Mouse (Mus musculus): ENCODE results near the gene Npdc1. TPM values are rescaled to one million over a fixed set of nuclear protein-coding genes. Genes with fewer than 3 reads are reported as not detected.

Gene Npdc1
- 498 and 520 TPM in 2 replicates for polyA plus RNA-seq (2015; fragmentation: Nextera tagmentation; extraction: Ambion mirVana)

DNA sequence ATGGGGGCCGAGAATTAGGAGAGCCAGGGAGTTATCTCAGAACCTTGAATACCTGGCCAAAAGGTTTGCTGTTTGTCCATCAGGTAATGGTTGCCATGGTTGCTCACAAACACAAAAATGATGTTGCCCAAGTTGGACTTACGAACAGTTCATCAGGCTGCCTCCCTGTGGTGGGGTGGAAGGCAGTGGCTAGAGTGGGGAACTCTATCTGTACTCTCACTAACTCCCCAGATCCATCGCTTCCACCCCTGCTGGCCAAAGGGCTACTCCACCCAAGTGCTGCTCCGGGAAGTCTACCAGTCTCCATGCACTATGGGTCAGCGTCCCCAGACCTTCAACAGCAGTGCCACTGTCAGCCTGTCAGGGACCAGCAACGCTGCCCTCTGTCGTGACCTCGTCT, at the start of gene Npdc1:
Gene Npdc1 (plus strand): TSS at position 301 of the 400 bp plus-strand sequence.
- no peak within 1 kb of the TSS for H3K9ac ChIP-seq
- H3K27me3 ChIP-seq (replicated peaks) = peaks cover 65% of the 10 kb centered on the region
- H3K27ac ChIP-seq = no peak within 1 kb of the TSS
- WGBS = 72% methylated on average over 8 of the region's 8 CpGs
- H3K9me3 ChIP-seq = no peaks in the 10 kb centered on the region
- peak within 1 kb of the TSS; percentile 34; the same call in 1 of the 2 replicates for H3K4me3 ChIP-seq
- H3K36me3 ChIP-seq (replicated peaks) = no peaks in the 10 kb centered on the region
- peak within 1 kb of the TSS; percentile 71 for H3K4me2 ChIP-seq
- no peak for ATAC-seq (replicated peaks)
- H3K4me1 ChIP-seq = peaks cover 28% of the 10 kb centered on the region

DNA sequence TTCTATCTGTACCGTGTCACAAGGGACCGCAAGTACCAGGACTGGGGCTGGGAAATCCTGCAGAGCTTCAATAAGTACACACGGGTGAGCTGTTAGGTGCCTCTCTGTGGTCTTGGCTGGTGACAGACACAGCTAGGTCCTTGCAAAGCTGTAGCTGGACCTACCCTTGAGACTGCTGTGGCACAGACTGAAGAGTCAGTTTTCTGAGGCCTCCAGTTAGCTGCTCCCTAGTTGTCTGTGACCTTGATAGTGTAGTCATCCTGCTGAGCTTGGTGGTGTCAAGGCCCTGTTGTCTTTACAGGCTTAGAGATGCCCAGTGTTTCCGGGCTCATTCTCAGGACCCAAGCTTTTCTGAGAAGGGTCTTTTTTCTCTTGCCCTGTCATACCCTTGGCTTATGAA, 49.7 kb upstream of the Npdc1 start:
- Histone ChIP-seq H3K4me3 (no peak overlapping the region), H3K9ac (no peak overlapping the region), H3K27me3 (replicated peaks) (no peaks in the 10 kb centered on the region), H3K36me3 (replicated peaks) (peaks cover 68% of the 10 kb centered on the region), H3K4me1 (no peaks in the 10 kb centered on the region), H3K27ac (no peak overlapping the region), H3K9me3 (no peaks in the 10 kb centered on the region), H3K4me2 (no peak overlapping the region)
- ATAC-seq (replicated peaks) = no peak
- 95% methylated on average over 4 of the region's 4 CpGs for WGBS

DNA sequence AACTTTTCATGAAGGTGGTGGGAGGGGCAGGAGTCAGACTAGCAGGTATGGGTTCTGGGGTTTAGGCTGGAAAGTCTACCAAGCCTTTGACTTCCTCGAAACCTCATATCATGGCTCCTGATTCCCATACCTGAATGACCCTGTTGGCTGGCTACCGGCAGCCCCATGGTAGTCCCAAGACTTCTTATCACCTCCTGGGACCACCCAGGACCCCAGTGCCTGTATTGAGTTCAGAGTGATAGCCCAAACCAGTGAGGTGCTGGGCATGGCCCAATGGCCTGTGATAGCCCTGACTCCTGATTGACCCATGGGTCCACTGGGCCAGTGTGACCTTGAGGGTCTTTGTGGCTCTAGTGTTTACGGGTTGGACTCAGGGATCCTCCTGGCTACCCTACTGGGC, 48.5 kb upstream of the Npdc1 start:
- no peak overlapping the region for H3K4me2 ChIP-seq
- WGBS = 92% methylated on average over 3 of the region's 3 CpGs
- H3K4me1 ChIP-seq = peaks cover 10% of the 10 kb centered on the region
- peaks cover 56% of the 10 kb centered on the region for H3K36me3 ChIP-seq (replicated peaks)
- no peaks in the 10 kb centered on the region for H3K27me3 ChIP-seq (replicated peaks)
- no peak overlapping the region for H3K4me3 ChIP-seq
- H3K9me3 ChIP-seq = no peaks in the 10 kb centered on the region
- H3K27ac ChIP-seq = no peak overlapping the region
- H3K9ac ChIP-seq = no peak overlapping the region
- no peak for ATAC-seq (replicated peaks)

DNA sequence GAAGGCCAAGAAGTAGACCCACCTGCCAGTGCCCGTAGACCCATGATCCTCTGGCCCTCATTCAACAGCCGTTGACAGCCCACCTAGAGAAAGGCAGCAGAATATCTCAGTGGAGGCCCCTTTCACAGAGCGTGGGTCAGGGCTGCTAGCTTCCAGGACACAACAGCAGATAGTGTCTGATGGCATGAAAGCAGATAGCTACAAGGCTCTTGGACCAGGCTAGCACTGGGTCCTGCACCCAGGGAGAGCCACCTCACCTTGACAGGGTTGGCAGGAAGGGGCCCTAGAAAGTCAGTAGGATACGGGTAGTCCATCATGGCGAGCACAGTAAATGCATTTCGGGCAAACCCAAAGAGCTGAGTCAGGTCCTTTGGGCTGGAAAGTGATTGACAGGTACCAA, 44.9 kb upstream of the Npdc1 start:
- Histone ChIP-seq H3K27me3 (replicated peaks) (no peaks in the 10 kb centered on the region), H3K9ac (no peak overlapping the region), H3K9me3 (no peaks in the 10 kb centered on the region), H3K4me3 (no peak overlapping the region), H3K4me1 (peaks cover 25% of the 10 kb centered on the region), H3K4me2 (no peak overlapping the region), H3K36me3 (replicated peaks) (peaks cover 26% of the 10 kb centered on the region), H3K27ac (no peak overlapping the region)
- 91% methylated on average over 6 of the region's 6 CpGs for WGBS
- ATAC-seq (replicated peaks) = no peak

DNA sequence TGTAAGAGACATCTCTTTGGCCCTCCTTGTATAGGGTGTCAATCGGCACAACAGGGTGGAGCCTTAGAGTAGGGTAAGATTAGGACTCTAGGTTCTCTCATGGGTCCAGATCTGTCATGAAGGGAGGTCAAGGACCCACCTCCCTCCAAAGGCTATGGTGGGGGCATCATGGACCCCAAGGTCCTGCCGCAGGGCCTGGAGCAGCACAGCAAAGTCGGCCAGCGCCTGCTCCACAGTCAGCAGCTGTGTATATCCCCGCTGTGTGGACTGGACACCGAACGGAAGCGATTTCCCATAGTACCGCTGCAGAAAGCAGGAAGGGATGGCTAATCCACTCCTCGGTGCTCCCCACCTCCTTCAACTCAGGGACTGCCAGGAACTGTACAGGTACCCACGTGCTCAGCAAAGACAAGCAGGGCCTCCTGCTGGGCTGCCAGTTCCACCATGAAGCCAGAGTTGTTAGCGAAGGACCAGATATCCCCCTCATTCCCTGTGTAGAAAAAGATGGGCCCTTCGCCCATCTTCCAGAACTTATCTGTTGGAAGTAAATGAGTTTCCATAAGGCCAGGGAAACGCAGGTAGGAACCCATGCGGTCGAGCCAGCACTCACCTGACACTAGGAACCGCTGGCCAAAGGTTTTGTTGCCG, 43.6 kb upstream of the Npdc1 start:
- H3K36me3 ChIP-seq (replicated peaks) = peaks cover 13% of the 10 kb centered on the region

DNA sequence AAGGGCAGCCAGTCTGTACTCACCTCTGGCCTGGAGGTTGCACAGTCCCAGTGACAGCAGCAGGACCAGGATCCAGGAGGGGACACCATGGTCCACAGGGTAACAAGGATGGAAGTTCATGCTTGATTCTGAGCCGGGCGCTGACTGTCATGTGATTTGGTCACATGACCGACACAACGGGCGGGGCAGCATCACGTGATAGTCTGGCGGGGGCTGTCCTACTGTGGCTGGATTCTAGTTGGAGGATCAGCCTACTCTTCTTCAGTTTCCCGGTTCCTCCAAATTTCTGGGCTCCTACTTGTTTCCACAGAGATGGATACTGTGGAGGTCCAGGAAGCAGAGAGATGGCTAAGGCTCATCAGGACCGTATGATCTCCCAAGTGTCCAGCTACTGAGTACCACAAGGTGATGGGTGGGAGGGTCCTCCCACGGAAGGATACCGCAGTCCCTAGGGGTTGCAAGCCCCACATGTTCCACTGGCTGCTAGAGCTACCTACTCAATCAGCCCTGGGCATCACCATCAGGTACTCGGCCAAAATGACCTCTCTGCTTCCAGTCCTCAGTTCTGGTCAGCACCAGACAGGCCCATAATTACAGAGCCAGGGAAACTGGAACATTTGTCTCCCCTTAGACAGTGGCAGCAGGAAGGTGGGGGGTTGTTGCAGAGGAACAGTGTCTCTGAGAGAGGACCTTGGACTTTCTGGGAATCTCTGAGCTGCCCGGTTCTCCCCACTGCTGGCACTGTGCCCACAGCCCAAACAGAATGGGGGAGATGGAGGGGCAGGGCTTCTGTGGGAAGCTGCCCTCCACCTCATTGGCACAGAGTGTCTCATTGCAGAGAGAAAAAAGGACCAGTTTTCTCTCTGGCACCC, 42.7 kb upstream of the Npdc1 start, which contains the start of gene Dpp7:
Gene Dpp7 (minus strand): TSS at position 152 of the 872 bp plus-strand sequence.
- peak within 1 kb of the TSS; percentile 50 for H3K4me3 ChIP-seq
- 7% methylated on average over 13 of the region's 13 CpGs for WGBS
- peak within 1 kb of the TSS; percentile 74 for H3K4me2 ChIP-seq
- H3K27ac ChIP-seq = no peak within 1 kb of the TSS
- H3K36me3 ChIP-seq (replicated peaks) = peaks cover 4% of the 10 kb centered on the region
- H3K4me1 ChIP-seq = peaks cover 25% of the 10 kb centered on the region
- H3K9me3 ChIP-seq = no peaks in the 10 kb centered on the region
- H3K9ac ChIP-seq = peak within 1 kb of the TSS; percentile 40
- no peaks in the 10 kb centered on the region for H3K27me3 ChIP-seq (replicated peaks)
- ATAC-seq (replicated peaks) = peak; percentile 79

More for the DNA sequence above, 43.6 kb upstream of the Npdc1 start:
- H3K4me2 ChIP-seq = peak overlapping the region; percentile 74
- peak overlapping the region; percentile 4; the same call in 1 of the 2 replicates for H3K9ac ChIP-seq
- peak overlapping the region; percentile 50 for H3K4me3 ChIP-seq
- peaks cover 25% of the 10 kb centered on the region for H3K4me1 ChIP-seq
- 43% methylated on average over 18 of the region's 18 CpGs for WGBS
- H3K27ac ChIP-seq = no peak overlapping the region
- H3K9me3 ChIP-seq = no peaks in the 10 kb centered on the region
- H3K27me3 ChIP-seq (replicated peaks) = no peaks in the 10 kb centered on the region
- peak; percentile 21 for ATAC-seq (replicated peaks)

DNA sequence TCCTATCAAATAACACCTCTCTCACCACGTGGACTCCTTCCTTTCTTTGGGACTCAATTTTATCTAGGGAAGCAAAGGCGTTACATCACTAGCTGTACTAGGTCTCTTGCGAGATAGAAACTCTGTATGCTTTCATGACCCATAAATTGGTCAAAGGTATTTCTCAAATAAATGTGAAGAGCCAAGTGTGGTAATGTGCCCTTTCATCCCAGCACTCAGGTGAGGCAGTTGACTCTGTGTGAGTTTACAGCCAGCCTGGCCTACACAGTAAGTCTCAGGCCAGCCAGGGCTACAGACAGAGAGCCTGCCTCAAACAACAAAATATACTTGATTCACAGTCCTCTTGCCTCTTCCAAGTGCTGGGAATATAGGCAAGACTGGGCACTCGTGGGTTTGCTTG, 39.3 kb upstream of the Npdc1 start:
- H3K4me2 ChIP-seq = no peak overlapping the region
- H3K36me3 ChIP-seq (replicated peaks) = no peaks in the 10 kb centered on the region
- no peak overlapping the region for H3K9ac ChIP-seq
- peaks cover 14% of the 10 kb centered on the region for H3K27me3 ChIP-seq (replicated peaks)
- H3K9me3 ChIP-seq = no peaks in the 10 kb centered on the region
- ATAC-seq (replicated peaks) = no peak
- 81% methylated on average over 4 of the region's 4 CpGs for WGBS
- H3K4me3 ChIP-seq = no peak overlapping the region
- no peak overlapping the region for H3K27ac ChIP-seq
- H3K4me1 ChIP-seq = peaks cover 25% of the 10 kb centered on the region

DNA sequence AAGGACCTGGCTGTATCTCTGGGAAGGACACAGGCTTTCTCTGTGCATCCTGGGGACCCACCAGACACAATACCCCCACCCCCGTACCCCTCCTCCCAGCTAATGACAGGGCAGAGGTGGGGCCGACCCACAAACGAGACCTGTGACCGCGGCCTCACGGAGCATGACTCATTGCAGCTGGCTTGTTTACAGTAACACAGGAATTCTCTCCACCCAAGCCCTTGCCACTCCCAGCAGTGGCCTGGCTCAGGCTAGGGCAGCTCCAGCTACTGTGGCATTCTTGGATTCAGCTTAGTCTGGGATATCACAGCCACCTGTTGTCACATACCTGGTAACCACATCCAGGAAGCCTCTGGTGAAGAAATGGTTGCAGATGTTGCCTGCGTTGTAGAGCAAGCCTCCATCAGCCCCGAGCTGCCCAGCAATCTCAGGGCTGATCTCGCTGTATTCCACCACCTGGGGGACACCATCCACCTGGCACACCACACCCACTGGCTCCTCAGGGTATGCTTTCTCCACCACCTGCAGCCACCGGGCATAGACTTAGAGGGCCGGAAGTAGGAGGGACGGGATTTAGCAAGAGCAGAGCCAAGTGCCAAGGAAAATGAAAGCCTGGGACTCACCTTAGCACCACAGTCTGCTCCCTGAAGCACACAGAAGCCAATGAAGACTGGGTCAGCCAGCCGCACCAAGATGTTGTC, 35.5 kb upstream of the Npdc1 start:
- Histone ChIP-seq H3K4me3 (no peak overlapping the region), H3K9me3 (no peaks in the 10 kb centered on the region), H3K4me1 (peaks cover 10% of the 10 kb centered on the region), H3K27ac (no peak overlapping the region), H3K27me3 (replicated peaks) (peaks cover 33% of the 10 kb centered on the region), H3K4me2 (no peak overlapping the region), H3K9ac (no peak overlapping the region), H3K36me3 (replicated peaks) (no peaks in the 10 kb centered on the region)
- ATAC-seq (replicated peaks) = no peak
- WGBS = 73% methylated on average over 13 of the region's 13 CpGs

DNA sequence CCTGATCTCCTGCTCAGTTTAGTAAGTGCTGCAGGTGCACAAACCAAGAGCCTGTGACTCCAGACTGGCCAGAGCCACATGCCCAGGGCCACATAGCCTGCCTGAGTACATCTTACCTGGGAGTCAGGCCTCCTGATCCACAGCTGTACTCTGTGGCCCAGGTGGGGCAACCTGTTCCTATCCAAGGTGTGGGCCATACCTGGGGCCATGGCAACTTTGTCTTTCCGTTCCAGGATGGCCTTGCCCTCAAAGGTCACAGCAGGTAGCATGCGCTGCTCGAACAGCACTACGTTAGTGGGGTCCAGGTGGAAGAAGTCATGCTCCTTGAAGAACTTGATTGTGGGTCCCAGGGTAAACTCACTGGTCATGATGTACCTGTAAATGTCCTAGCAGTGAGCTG, 34.8 kb upstream of the Npdc1 start:
- Histone ChIP-seq H3K4me1 (peaks cover 10% of the 10 kb centered on the region), H3K27ac (no peak overlapping the region), H3K4me2 (peak overlapping the region; percentile 100; the same call in 1 of the 2 replicates), H3K36me3 (replicated peaks) (no peaks in the 10 kb centered on the region), H3K9ac (no peak overlapping the region), H3K27me3 (replicated peaks) (peaks cover 36% of the 10 kb centered on the region), H3K9me3 (no peaks in the 10 kb centered on the region), H3K4me3 (no peak overlapping the region)
- no peak for ATAC-seq (replicated peaks)
- 88% methylated on average over 4 of the region's 4 CpGs for WGBS

DNA sequence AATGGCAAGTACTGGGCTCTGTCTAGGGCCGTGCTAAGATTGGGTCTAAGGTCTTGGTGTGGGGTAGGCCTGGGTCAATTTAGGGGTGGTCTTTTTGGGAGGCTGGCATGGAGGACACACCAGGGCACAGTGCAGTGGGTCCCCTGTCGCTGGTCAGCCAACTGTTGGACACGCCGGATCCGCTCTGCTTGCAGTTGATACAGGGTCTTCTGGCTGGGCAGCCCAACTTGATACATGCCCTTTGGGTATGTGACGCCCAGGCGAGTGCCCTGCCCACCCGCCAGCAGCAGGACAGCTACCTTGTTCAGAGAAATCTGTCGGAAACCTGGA, 34.4 kb upstream of the Npdc1 start:
- 34% methylated on average over 9 of the region's 9 CpGs for WGBS
- H3K36me3 ChIP-seq (replicated peaks) = no peaks in the 10 kb centered on the region
- ATAC-seq (replicated peaks) = peak; percentile 34; the same call in 1 of the 2 replicates
- peaks cover 10% of the 10 kb centered on the region for H3K4me1 ChIP-seq
- peak overlapping the region; percentile 100 for H3K4me2 ChIP-seq
- peak overlapping the region; percentile 57 for H3K4me3 ChIP-seq
- H3K27me3 ChIP-seq (replicated peaks) = peaks cover 36% of the 10 kb centered on the region
- peak overlapping the region; percentile 63; the same call in 1 of the 2 replicates for H3K9ac ChIP-seq
- H3K9me3 ChIP-seq = no peaks in the 10 kb centered on the region
- H3K27ac ChIP-seq = no peak overlapping the region

DNA sequence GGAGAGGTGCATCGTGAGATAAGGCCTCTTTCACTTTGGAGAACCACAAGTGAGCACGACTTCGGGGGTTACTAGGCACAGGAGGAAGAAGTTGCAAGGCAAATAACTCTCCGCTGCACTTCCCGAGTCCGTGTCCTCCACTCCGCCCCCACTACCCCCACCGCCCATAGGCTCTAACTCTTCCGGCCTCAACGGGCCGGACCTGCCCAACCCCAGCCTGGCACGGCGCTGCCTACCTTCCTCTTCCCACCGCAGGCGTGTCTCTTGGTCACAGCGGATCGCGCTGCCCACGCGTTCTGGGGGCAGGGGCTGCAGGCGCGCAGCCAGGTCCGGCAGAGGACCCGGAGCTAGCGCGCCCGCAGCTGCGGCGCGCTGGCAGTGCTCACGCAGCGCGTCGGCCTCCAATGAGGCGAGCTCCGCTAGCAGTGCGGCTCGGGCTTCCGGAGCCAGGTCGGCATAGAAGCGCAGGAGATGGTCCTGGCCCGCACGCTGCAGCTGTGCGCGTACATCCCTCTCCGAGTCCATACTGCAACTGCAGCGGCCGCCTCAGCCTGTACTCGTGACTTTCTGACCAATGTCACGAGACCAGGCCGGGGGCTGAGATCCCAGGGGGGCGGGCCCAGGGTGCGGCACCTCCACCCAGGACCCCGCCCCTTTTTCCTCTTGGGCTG, 33.9 kb upstream of the Npdc1 start, which contains the start of gene Uap1l1:
Gene Uap1l1 (minus strand): TSS at position 592 of the 671 bp plus-strand sequence.
- Histone ChIP-seq H3K9ac (peak within 1 kb of the TSS; percentile 63), H3K4me3 (peak within 1 kb of the TSS; percentile 57), H3K9me3 (no peaks in the 10 kb centered on the region), H3K4me1 (peaks cover 10% of the 10 kb centered on the region), H3K27me3 (replicated peaks) (peaks cover 36% of the 10 kb centered on the region), H3K4me2 (peak within 1 kb of the TSS; percentile 100), H3K36me3 (replicated peaks) (no peaks in the 10 kb centered on the region), H3K27ac (0 out of 2 replicates have a peak within 1 kb of the TSS, but pooled peaks have one; percentile 38)
- peak; percentile 77 for ATAC-seq (replicated peaks)
- under 1% methylated on average over 54 of the region's 54 CpGs for WGBS
